Mouse (Mus musculus) cortical plate, adult 2 months (tissue): ENCODE results near the gene Fam102a.

Source experiments
- CTCF ChIP-seq: fragments of 200-500 bp; IDR thresholded peaks from 2 replicates; pipeline ENCODE4 v1.5.1; 2011; ENCODE audit warnings: mild to moderate bottlenecking, control low read depth, low read length; ENCODE audit not compliant: insufficient read depth; ENCODE audit errors: extremely low read depth
- POLR2A ChIP-seq: fragments of 200-500 bp; IDR thresholded peaks from 2 replicates; pipeline ENCODE4 v1.6.1; 2011; ENCODE audit warnings: mild to moderate bottlenecking, low read length, control low read depth; ENCODE audit not compliant: insufficient read depth; ENCODE audit errors: extremely low read depth

GRCm38 (mm10) chr2:32517233-32517867, 17.8 kb upstream of the Fam102a start:
- no peak for TF ChIP-seq CTCF
- TF ChIP-seq POLR2A = no peak
